Mouse (Mus musculus) kidney, adult 2 months (tissue): ENCODE data around the gene Tnks2. TPM values are rescaled to one million over a fixed set of nuclear protein-coding genes. Genes with fewer than 3 reads are reported as not detected.

Experiments
- DNase-seq: peaks from one replicate; pipeline ENCODE4 v3.0.0; 2021
- H3K27ac ChIP-seq: fragments of 200-500 bp; 2 replicates; pipeline ENCODE4 v1.5.1; 2012; ENCODE audit warnings: low read depth, low read length, control low read depth, inconsistent platforms; ENCODE audit not compliant: insufficient read depth
- H3K27me3 ChIP-seq: fragments of 200-500 bp; replicated peaks from 2 replicates; pipeline ENCODE4 v1.6.1; 2012; ENCODE audit warnings: mild to moderate bottlenecking, moderate library complexity, low read length, inconsistent platforms; ENCODE audit not compliant: control insufficient read depth, insufficient read depth
- H3K36me3 ChIP-seq: fragments of 200-500 bp; 2 replicates; pipeline ENCODE4 v1.6.1; 2012; ENCODE audit warnings: mild to moderate bottlenecking, moderate library complexity, low read length, inconsistent platforms; ENCODE audit not compliant: control insufficient read depth, insufficient read depth
- H3K4me1 ChIP-seq: fragments of 200-500 bp; 2 replicates; pipeline ENCODE4 v1.6.1; 2011; ENCODE audit warnings: low read length; ENCODE audit not compliant: control insufficient read depth, insufficient read depth
- H3K4me3 ChIP-seq: fragments of 200-500 bp; 2 replicates; pipeline ENCODE4 v1.5.1; 2011; ENCODE audit warnings: mild to moderate bottlenecking, low read depth, low read length, control low read depth; ENCODE audit not compliant: insufficient read depth
- CTCF ChIP-seq: fragments of 200-500 bp; conservative IDR thresholded peaks from 2 replicates; pipeline ENCODE4 v1.5.1; 2011; ENCODE audit warnings: low read depth, mild to moderate bottlenecking, control low read depth, low read length, moderate library complexity, mixed read lengths; ENCODE audit not compliant: insufficient read depth, insufficient read length
- POLR2A ChIP-seq: fragments of 200-500 bp; IDR thresholded peaks from one replicate; pipeline ENCODE4 v1.6.1; 2011; ENCODE audit warnings: low read depth, low read length, control low read depth
- WGBS: fragments of 180-500 bp; shearing (Covaris S2); methylation state at CpG from one replicate; pipeline ENCODE4 v1.1.7; 2018; 5-methylcytosine and 5-hydroxymethylcytosine counted together
- polyA plus RNA-seq: library from polyadenylated mRNA; depleted of rRNA; stranded (reverse); fragments of >200 nt; gene quantifications from 2 replicates; pipeline ENCODE4 v1.2.3, GENCODE M21; 2012

Gene Tnks2
- polyA plus RNA-seq, 1 experiment: 24.8 TPM

- H3K4me3 ChIP-seq: no peak overlapping the region
- WGBS: 89% methylated on average over 7 of the region's 7 CpGs
- H3K4me1 ChIP-seq: peaks cover 4% of the 10 kb centered on the region; the same call in 1 of the 2 replicates
- no peaks in the 10 kb centered on the region for H3K27me3 ChIP-seq
- H3K36me3 ChIP-seq: no peaks in the 10 kb centered on the region
- TF ChIP-seq POLR2A: no peak
- no peak for DNase-seq
- no peak overlapping the region for H3K27ac ChIP-seq
Observed at GRCm38 (mm10) chr19:36800288-36800687, 33.7 kb upstream of the Tnks2 start.

DNA sequence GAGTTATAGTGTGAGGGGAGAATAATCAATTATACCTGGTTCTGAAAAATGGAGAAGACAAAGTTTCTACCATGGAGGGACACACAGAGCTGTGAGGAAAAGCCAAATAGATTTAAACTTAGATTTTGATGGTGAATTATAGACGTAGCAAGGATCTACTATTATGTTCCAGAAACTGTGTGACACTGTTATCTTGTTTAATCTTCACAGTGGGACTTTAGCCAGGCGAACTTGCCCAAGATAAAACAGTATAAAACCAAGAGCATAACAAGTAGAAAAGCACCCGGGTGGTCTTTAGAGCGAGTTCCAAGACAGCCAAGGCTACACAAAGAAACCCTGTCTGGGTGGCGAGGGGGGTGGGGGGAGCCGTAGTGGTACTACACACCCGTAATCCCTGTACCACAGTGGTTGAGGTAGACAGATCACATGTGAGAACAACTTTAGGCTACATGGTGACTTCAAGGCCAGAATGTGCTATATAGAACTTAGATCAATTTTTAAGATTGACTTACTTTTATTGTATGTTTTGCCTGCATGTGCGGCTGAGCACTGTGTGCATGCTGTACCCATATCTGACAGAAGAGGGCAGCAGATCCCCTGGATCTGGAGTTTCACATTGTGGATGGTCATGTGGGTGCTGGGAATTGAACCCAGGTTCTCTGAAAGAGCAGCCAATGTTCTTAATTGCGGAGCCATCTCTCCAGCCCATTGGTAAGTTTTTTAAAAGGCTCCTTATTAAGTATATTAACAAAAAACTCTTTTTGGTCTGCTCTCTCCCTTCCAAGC, 32.0 kb upstream of the Tnks2 start:
- WGBS: 90% methylated on average over 9 of the region's 9 CpGs
- H3K27me3 ChIP-seq: no peaks in the 10 kb centered on the region
- no peaks in the 10 kb centered on the region for H3K36me3 ChIP-seq
- no peaks in the 10 kb centered on the region for H3K4me1 ChIP-seq
- H3K4me3 ChIP-seq: no peak overlapping the region
- H3K27ac ChIP-seq: no peak overlapping the region
- no peak for TF ChIP-seq POLR2A
- TF ChIP-seq CTCF: peak; percentile 41; the same call in 1 of the 2 replicates
- no peak for DNase-seq

- H3K36me3 ChIP-seq: no peaks in the 10 kb centered on the region
- no peak for TF ChIP-seq POLR2A
- TF ChIP-seq CTCF: no peak
- H3K4me3 ChIP-seq: no peak overlapping the region
- no peak overlapping the region for H3K27ac ChIP-seq
- 89% methylated on average over 8 of the region's 8 CpGs for WGBS
- H3K4me1 ChIP-seq: no peaks in the 10 kb centered on the region
- DNase-seq: no peak
- no peaks in the 10 kb centered on the region for H3K27me3 ChIP-seq
Observed at GRCm38 (mm10) chr19:36803403-36803802, 30.6 kb upstream of the Tnks2 start.

DNA sequence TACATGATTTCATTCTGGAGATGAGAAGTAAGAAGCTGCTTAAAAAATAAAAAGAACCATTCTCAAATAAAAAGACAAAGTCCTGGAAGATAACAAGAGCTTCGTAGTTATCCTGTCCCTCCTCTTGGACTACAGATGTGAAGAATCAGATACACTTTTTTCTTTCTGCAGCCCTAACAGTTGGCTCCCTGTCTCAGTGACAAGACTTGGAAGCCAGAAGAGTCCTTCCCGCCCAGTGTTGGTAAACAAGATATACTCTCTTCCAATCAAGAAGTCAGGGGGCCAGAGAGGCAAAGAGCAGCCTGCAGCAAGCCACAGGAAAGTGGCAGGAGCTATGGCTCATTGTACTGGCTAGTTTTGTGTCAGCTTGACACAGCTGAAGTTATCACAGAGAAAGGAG, 27.2 kb upstream of the Tnks2 start:
- Histone ChIP-seq H3K4me3 (no peak overlapping the region), H3K27me3 (no peaks in the 10 kb centered on the region), H3K36me3 (no peaks in the 10 kb centered on the region), H3K27ac (no peak overlapping the region), H3K4me1 (no peaks in the 10 kb centered on the region; the same call in 1 of the 2 replicates)
- DNase-seq: no peak
- WGBS: 78% methylated on average over 2 of the region's 2 CpGs
- TF ChIP-seq CTCF: no peak
- TF ChIP-seq POLR2A: no peak

DNA sequence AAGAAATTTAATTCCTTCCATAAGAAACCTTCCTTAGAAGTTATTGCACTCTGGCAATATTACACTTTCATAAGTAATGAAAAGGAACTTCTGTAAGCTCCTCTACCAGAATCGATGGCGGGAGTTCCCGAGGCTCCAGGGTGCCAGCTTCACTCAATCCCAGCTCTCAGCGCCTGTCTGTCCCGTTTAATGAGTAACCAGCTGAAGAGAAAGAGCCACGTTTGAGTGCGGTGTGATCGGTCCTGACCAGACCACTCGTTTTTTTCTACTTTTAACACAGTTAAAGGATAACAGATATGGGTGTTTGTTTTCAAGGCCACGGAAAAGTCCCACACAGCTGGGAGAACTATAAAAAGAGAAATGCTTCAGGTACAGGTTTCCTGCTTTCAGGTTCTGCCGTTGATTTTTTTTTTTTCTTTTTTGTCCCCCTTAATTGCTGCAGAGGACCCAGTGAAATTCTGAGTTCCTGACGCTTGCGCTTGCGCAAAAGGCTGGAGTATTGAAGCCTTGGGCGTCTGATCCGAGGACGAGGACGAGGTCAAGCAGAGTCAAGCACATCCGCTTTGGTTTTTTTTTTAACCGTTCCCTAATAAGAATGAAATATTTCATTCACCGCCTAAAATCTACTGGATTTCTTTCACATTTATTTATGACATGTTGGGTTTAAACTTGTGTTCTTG, 25.5 kb upstream of the Tnks2 start:
- 29% methylated on average over 21 of the region's 21 CpGs for WGBS
- no peak for TF ChIP-seq CTCF
- no peak for TF ChIP-seq POLR2A
- no peaks in the 10 kb centered on the region for H3K27me3 ChIP-seq
- H3K4me3 ChIP-seq: no peak overlapping the region
- no peaks in the 10 kb centered on the region for H3K36me3 ChIP-seq
- no peaks in the 10 kb centered on the region; the same call in 1 of the 2 replicates for H3K4me1 ChIP-seq
- DNase-seq: peak; percentile 93
- H3K27ac ChIP-seq: peak overlapping the region; percentile 73; the same call in 1 of the 2 replicates

- no peaks in the 10 kb centered on the region for H3K27me3 ChIP-seq
- no peak overlapping the region for H3K4me3 ChIP-seq
- H3K4me1 ChIP-seq: no peaks in the 10 kb centered on the region; the same call in 1 of the 2 replicates
- no peaks in the 10 kb centered on the region for H3K36me3 ChIP-seq
- TF ChIP-seq CTCF (no peak), POLR2A (no peak)
- WGBS: 44% methylated on average over 12 of the region's 12 CpGs
- no peak overlapping the region; the same call in 1 of the 2 replicates for H3K27ac ChIP-seq
- DNase-seq: peak; percentile 74
Observed at GRCm38 (mm10) chr19:36809476-36810168, 24.4 kb upstream of the Tnks2 start.

- Histone ChIP-seq H3K36me3 (no peaks in the 10 kb centered on the region), H3K27ac (no peak overlapping the region), H3K4me3 (no peak overlapping the region), H3K4me1 (peaks cover 3% of the 10 kb centered on the region; the same call in 1 of the 2 replicates), H3K27me3 (no peaks in the 10 kb centered on the region)
- 33% methylated on average over 8 of the region's 8 CpGs for WGBS
- TF ChIP-seq POLR2A: no peak
- no peak for TF ChIP-seq CTCF
- DNase-seq: no peak
Observed at GRCm38 (mm10) chr19:36812011-36812410, 22.0 kb upstream of the Tnks2 start.
